Mouse (Mus musculus) gastrocnemius, postnatal 14 days (tissue): Measurements from ENCODE around the gene Hba-x. TPM values are rescaled to one million over a fixed set of nuclear protein-coding genes. Genes with fewer than 3 reads are reported as not detected.

Source experiments
- DNase-seq: peaks from one replicate; pipeline ENCODE4 v3.0.0; 2021; ENCODE audit warnings: mixed read lengths
- intact Hi-C: fragments of 180-260 bp; cut with DNase I; formaldehyde crosslinking; loops from one replicate; pipeline ENCODE4 v1.15.1; 2025; ENCODE audit warnings: low total_unique reads
- total RNA-seq, 2 experiments: library from RNA; stranded (reverse); gene quantifications; 2 replicates each; pipeline ENCODE4 v1.2.3; 2021

The Hba-x gene
- total RNA-seq, 2 experiments from 2014 or later = not detected

GRCm38 (mm10) chr11:32245614-32246013 is 30.6 kb upstream of the Hba-x start:
- no peak for DNase-seq
- intact Hi-C loops = no loop called here

- DNase-seq = no peak
- intact Hi-C loops = no loop called here
Observed at GRCm38 (mm10) chr11:32247068-32247467, 29.1 kb upstream of the Hba-x start.

- intact Hi-C loops = no loop called here
- no peak for DNase-seq
Observed at GRCm38 (mm10) chr11:32248350-32248749, 27.9 kb upstream of the Hba-x start.

- intact Hi-C loops = no loop called here
- DNase-seq = no peak
Observed at GRCm38 (mm10) chr11:32250880-32251763, 25.1 kb upstream of the Hba-x start.

- intact Hi-C loops = no loop called here
- no peak for DNase-seq
Observed at GRCm38 (mm10) chr11:32253121-32253520, 23.1 kb upstream of the Hba-x start.

GRCm38 (mm10) chr11:32256146-32256545 is 20.1 kb upstream of the Hba-x start:
- no peak for DNase-seq
- intact Hi-C loops = no loop called here

GRCm38 (mm10) chr11:32256566-32256965 is 19.6 kb upstream of the Hba-x start:
- intact Hi-C loops = no loop called here
- no peak for DNase-seq

GRCm38 (mm10) chr11:32262674-32263415 is 13.4 kb upstream of the Hba-x start:
- intact Hi-C loops = no loop called here
- no peak for DNase-seq

GRCm38 (mm10) chr11:32265117-32265738 is 11.0 kb upstream of the Hba-x start:
- intact Hi-C loops = no loop called here
- no peak for DNase-seq

- no peak for DNase-seq
- intact Hi-C loops = no loop called here
Observed at GRCm38 (mm10) chr11:32266194-32266593, 10.0 kb upstream of the Hba-x start.

- intact Hi-C loops = no loop called here
- DNase-seq = no peak
Observed at GRCm38 (mm10) chr11:32266776-32267175, 9.4 kb upstream of the Hba-x start.

GRCm38 (mm10) chr11:32267188-32267884 is 8.9 kb upstream of the Hba-x start, which contains the start of gene Nprl3:
Gene Nprl3 (minus strand): TSS chr11:32267707.
- intact Hi-C loops = no loop called here
- DNase-seq = peak; percentile 98

GRCm38 (mm10) chr11:32267964-32268363 is 8.2 kb upstream of the Hba-x start:
- no peak for DNase-seq
- intact Hi-C loops = no loop called here

GRCm38 (mm10) chr11:32268952-32269351 is 7.2 kb upstream of the Hba-x start:
- no peak for DNase-seq
- intact Hi-C loops = no loop called here

GRCm38 (mm10) chr11:32271178-32271577 is 5.0 kb upstream of the Hba-x start:
- no peak for DNase-seq
- intact Hi-C loops = no loop called here

GRCm38 (mm10) chr11:32277736-32278457 is 1.7 kb downstream of the Hba-x start:
- intact Hi-C loops = no loop called here
- no peak for DNase-seq

- DNase-seq = no peak
- intact Hi-C loops = no loop called here
Observed at GRCm38 (mm10) chr11:32278458-32278957, 2.3 kb downstream of the Hba-x start.

GRCm38 (mm10) chr11:32280646-32281045 is 4.4 kb downstream of the Hba-x start:
- DNase-seq = no peak
- intact Hi-C loops = no loop called here
